Comparison of ENCODE assay signal across 18 mouse cellular contexts in the genomic region with DNA sequence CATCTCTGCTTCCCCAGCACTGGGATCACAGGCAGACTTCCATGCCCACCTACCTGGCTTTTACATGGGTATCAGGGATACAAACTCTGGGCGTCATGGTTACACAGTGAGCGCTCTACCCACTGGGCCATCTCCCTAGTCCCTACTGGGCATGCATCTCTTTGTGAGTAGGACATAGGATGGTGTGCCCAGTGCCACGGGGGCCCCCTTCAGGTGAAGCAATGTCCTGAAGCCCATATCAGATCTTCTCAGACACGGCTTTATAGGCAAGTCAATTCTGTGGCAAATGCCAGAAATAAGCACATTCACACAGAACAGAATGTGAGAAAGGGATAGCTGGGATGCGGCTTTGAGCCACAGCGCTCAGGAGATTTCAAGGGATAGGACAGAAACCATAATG. TPM values are rescaled to one million over a fixed set of nuclear protein-coding genes. Genes with fewer than 3 reads are reported as not detected.
DNase-seq lines count a peak whose midpoint lies in the region; TF ChIP-seq lines count a peak whose summit lies in the region.
"Had no signal": no experiment of that assay in that cellular context is flagged by ENCODE, and none has a peak within 500 bp of the region (broad histone marks: within the 10 kb centered on the region; RNA-seq: fewer than 3 reads in every experiment).

No protein-coding gene starts in this region.

- no peak for TF ChIP-seq POLR2A in spleen, adult 2 months (IDR thresholded peaks at IDR 0.05; ENCODE audit: low read depth, low read length)

- WGBS in heart, embryonic 10.5 days, result 82% methylated on average over 6 of the region's 6 CpGs
- 68% methylated on average over 6 of the region's 6 CpGs for WGBS in spleen, adult 2 months

- peaks cover 43% of the 10 kb centered on the region for H3K4me1 ChIP-seq in heart, embryonic 10.5 days
- peaks cover 33% of the 10 kb centered on the region; the same call in 1 of the 2 replicates for H3K4me1 ChIP-seq in spleen, adult 2 months (ENCODE audit: control insufficient read depth, insufficient read depth, insufficient read length)
- H3K4me1 ChIP-seq: midbrain, embryonic 12.5 days had no signal

- no peak for DNase-seq in heart, embryonic 10.5 days (ENCODE audit: low spot score)
- no peak for DNase-seq in heart, adult 18-20 months
- peak in 1 of 2 experiments; percentile 37 for DNase-seq in spleen, adult 2 months (ENCODE audit: low read depth in 1 of 2, low spot score in 2 of 2)
- no peak for DNase-seq in spleen, postnatal 36 days (ENCODE audit: low spot score in 2 of 2)
- DNase-seq in T-cell, adult 2 months (ENCODE audit: low spot score), result peak; percentile 48
- peak; percentile 52 for DNase-seq in naive thymus-derived CD4-positive, alpha-beta T cell, adult 2 months (ENCODE audit: low read depth)
- no peak for DNase-seq in cerebellum, adult 11-12 months
- DNase-seq in cerebellum, postnatal 14 days, result no peak
- DNase-seq: adrenal gland, postnatal 10 days; cerebellum, adult 9-10 months; heart, postnatal 10 days; kidney, adult 11 months; kidney, postnatal 36 days; lung, embryonic 14.5 days had no signal

- TF ChIP-seq CTCF in spleen, adult 2 months (IDR thresholded peaks at IDR 0.05; ENCODE audit: extremely low read depth, insufficient read depth, insufficient read length, insufficient replicate concordance), result no peak

- no peaks in the 10 kb centered on the region for H3K9me3 ChIP-seq in heart, embryonic 10.5 days
- H3K9me3 ChIP-seq: hindbrain, embryonic 10.5 days; kidney, embryonic 15.5 days; limb, embryonic 13.5 days; midbrain, embryonic 12.5 days had no signal

- H3K4me3 ChIP-seq in heart, embryonic 10.5 days, result no peak overlapping the region
- peak overlapping the region; percentile 59; the same call in 1 of the 2 replicates for H3K4me3 ChIP-seq in spleen, adult 2 months (ENCODE audit: extremely low read depth, insufficient read depth, insufficient read length)
- H3K4me3 ChIP-seq: hindbrain, embryonic 10.5 days; kidney, embryonic 15.5 days; limb, embryonic 13.5 days; midbrain, embryonic 12.5 days had no signal

- peaks cover 27% of the 10 kb centered on the region for H3K27me3 ChIP-seq in heart, embryonic 10.5 days (ENCODE audit: insufficient read depth, poor library complexity, severe bottlenecking)
- H3K27me3 ChIP-seq in spleen, adult 2 months (ENCODE audit: control insufficient read depth, insufficient read depth, low read length), result no peaks in the 10 kb centered on the region
- H3K27me3 ChIP-seq: kidney, embryonic 15.5 days had no signal

- H3K36me3 ChIP-seq in heart, embryonic 10.5 days, result no peaks in the 10 kb centered on the region
- H3K36me3 ChIP-seq in spleen, adult 2 months (ENCODE audit: control insufficient read depth, insufficient read depth, low read length), result peaks cover 18% of the 10 kb centered on the region
- H3K36me3 ChIP-seq: hindbrain, embryonic 10.5 days; kidney, embryonic 15.5 days; limb, embryonic 13.5 days; midbrain, embryonic 12.5 days had no signal

- H3K27ac ChIP-seq in heart, embryonic 10.5 days, result 0 out of 2 replicates have a peak overlapping the region, but pooled peaks have one; percentile 56
- no peak overlapping the region for H3K27ac ChIP-seq in spleen, adult 2 months (ENCODE audit: insufficient read depth, low read length)
- H3K27ac ChIP-seq: kidney, embryonic 15.5 days; limb, embryonic 13.5 days; midbrain, embryonic 12.5 days had no signal

RNA-seq across cellular contexts. Expression of a gene that starts 20.4 kb away (rescaled TPM):
- polyA plus RNA-seq in heart, embryonic 10.5 days (2016; fragmentation: Nextera tagmentation; extraction: Ambion mirVana), result 5.7 and 6.0 TPM in 2 replicates
- total RNA-seq in heart, adult 18-20 months (2021), result 10 to 100 TPM; 15.3 to 20.3 TPM
- 90.0 and 101 TPM in 2 replicates for polyA plus RNA-seq in spleen, adult 2 months (2012; rRNA removed)

Comparison
In these comparisons a context has a peak if more than half of its experiments do, and no peak if none do; other contexts are left out.
1. DNase-seq: peak in T-cell, adult 2 months (single experiment) and naive thymus-derived CD4-positive, alpha-beta T cell, adult 2 months (single experiment); none in heart, embryonic 10.5 days (single experiment), heart, adult 18-20 months (0 of 2), spleen, postnatal 36 days (0 of 2), cerebellum, adult 11-12 months (single experiment) and cerebellum, postnatal 14 days (0 of 2).
2. RNA of a gene that starts 20.4 kb away (polyA plus RNA-seq): 90.0 to 101 TPM in spleen, adult 2 months; 5.7 to 6.0 TPM in heart, embryonic 10.5 days; every median in the first group is over 10 times any median in the second.